Mouse (Mus musculus) liver, adult 2 months (tissue): Measurements from ENCODE around the gene Nova2.

ENCODE experiments used
- CTCF ChIP-seq: fragments of 200-500 bp; IDR thresholded peaks from 2 replicates; pipeline ENCODE4 v1.5.1; 2011; ENCODE audit warnings: low read depth, low read length, control low read depth
- POLR2A ChIP-seq: fragments of 200-500 bp; IDR thresholded peaks from 2 replicates; pipeline ENCODE4 v1.6.1; 2011; ENCODE audit warnings: low read length, control low read depth; ENCODE audit not compliant: insufficient read depth; ENCODE audit errors: extremely low read depth

DNA sequence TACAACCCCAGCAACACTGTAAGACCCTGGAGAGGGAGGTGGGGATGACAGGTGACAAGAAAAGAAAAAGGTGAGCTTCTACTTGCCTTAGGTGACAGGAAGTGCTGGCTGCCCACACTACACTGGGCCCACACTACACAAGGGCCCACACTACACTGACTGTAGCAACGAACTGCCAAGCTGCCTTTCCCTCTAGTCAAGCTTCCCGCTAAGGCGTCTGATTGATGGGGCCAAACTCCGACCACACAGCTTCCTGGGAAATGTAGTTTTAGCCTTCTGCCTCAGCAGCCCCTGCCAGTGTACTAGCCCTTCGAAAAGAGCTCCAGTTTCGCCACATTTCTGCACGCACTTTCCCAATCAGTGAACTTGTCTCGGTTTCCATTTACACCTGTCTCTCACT is 41.9 kb downstream of the Nova2 start:
- TF ChIP-seq POLR2A: no peak
- no peak for TF ChIP-seq CTCF
